Mouse (Mus musculus) liver, embryonic 16.5 days (tissue): ENCODE data around the gene Adcy2. TPM values are rescaled to one million over a fixed set of nuclear protein-coding genes. Genes with fewer than 3 reads are reported as not detected.

Source experiments
- ATAC-seq: fragments of 200-750 bp; cut with Nextera tagmentation; 2 replicates; pipeline ENCODE4 v1.8.0; 2017; ENCODE audit warnings: low read depth, mild to moderate bottlenecking, moderate number of reproducible peaks, moderate library complexity
- H3K27ac ChIP-seq: fragments of 300-500 bp; sonication (generic); 2 replicates; pipeline ENCODE4 v1.5.1; 2014; ENCODE audit warnings: mild to moderate bottlenecking, low read length
- H3K27me3 ChIP-seq: fragments of 300-500 bp; sonication (generic); 2 replicates; pipeline ENCODE4 v1.6.1; 2014; ENCODE audit warnings: low read depth, low read length, mixed read lengths; ENCODE audit not compliant: control insufficient read depth, insufficient read depth
- H3K36me3 ChIP-seq: fragments of 300-500 bp; sonication (generic); 2 replicates; pipeline ENCODE4 v1.6.1; 2014; ENCODE audit warnings: mild to moderate bottlenecking; ENCODE audit not compliant: control insufficient read depth, insufficient read depth
- H3K4me1 ChIP-seq: fragments of 300-500 bp; sonication (generic); 2 replicates; pipeline ENCODE4 v1.6.1; 2014; ENCODE audit warnings: low read depth, low read length, mixed read lengths; ENCODE audit not compliant: control insufficient read depth
- H3K4me2 ChIP-seq: fragments of 300-500 bp; sonication (generic); 2 replicates; pipeline ENCODE4 v1.6.1; 2014; ENCODE audit warnings: low read depth, low read length, mixed read lengths
- H3K4me3 ChIP-seq: fragments of 300-500 bp; sonication (generic); 2 replicates; pipeline ENCODE4 v1.5.1; 2014; ENCODE audit warnings: low read depth, mild to moderate bottlenecking, low read length
- H3K9ac ChIP-seq: fragments of 300-500 bp; sonication (generic); 2 replicates; pipeline ENCODE4 v1.6.1; 2014; ENCODE audit warnings: low read depth, low read length
- H3K9me3 ChIP-seq: fragments of 300-500 bp; sonication (generic); replicated peaks from 2 replicates; pipeline ENCODE4 v1.6.1; 2016; ENCODE audit warnings: low read length; ENCODE audit not compliant: control insufficient read depth
- WGBS: fragments of 180-500 bp; shearing (Covaris S2); extraction: QIAGEN DNeasy Blood & Tissue Kit; methylation state at CpG from one replicate; pipeline ENCODE4 v1.1.7; 2014; ENCODE audit not compliant: insufficient replicate concordance; 5-methylcytosine and 5-hydroxymethylcytosine counted together
- polyA plus RNA-seq: library from polyadenylated mRNA; unstranded; fragments of >200 nt; fragmentation: Nextera tagmentation; extraction: Ambion mirVana; gene quantifications from 2 replicates; pipeline ENCODE4 v1.2.1, GENCODE M21; 2015

The Adcy2 gene
- polyA plus RNA-seq, 1 experiment from 2014 or later: 0.30 TPM

GRCm38 (mm10) chr13:68598953-68599352 is 400.4 kb downstream of the Adcy2 start:
- ATAC-seq: no peak
- no peak overlapping the region for H3K4me2 ChIP-seq
- no peak overlapping the region for H3K4me3 ChIP-seq
- H3K27ac ChIP-seq: no peak overlapping the region
- no peaks in the 10 kb centered on the region for H3K9me3 ChIP-seq
- H3K9ac ChIP-seq: no peak overlapping the region
- H3K36me3 ChIP-seq: no peaks in the 10 kb centered on the region
- no peaks in the 10 kb centered on the region; the same call in 1 of the 2 replicates for H3K4me1 ChIP-seq
- H3K27me3 ChIP-seq: no peaks in the 10 kb centered on the region

GRCm38 (mm10) chr13:68597667-68598066 is 401.7 kb downstream of the Adcy2 start:
- no peak overlapping the region for H3K4me3 ChIP-seq
- H3K9ac ChIP-seq: no peak overlapping the region
- H3K36me3 ChIP-seq: peaks cover 3% of the 10 kb centered on the region
- no peaks in the 10 kb centered on the region; the same call in 1 of the 2 replicates for H3K4me1 ChIP-seq
- H3K4me2 ChIP-seq: peak overlapping the region; percentile 32
- no peak overlapping the region for H3K27ac ChIP-seq
- no peaks in the 10 kb centered on the region for H3K9me3 ChIP-seq
- WGBS: 10% methylated on average over 13 of the region's 13 CpGs
- peak; percentile 86 for ATAC-seq
- H3K27me3 ChIP-seq: no peaks in the 10 kb centered on the region

GRCm38 (mm10) chr13:68597199-68597598 is 402.1 kb downstream of the Adcy2 start, which contains the start of gene 1700001L19Rik:
1700001L19Rik (plus strand) TSS chr13:68597421.
- no peak within 1 kb of the TSS for H3K9ac ChIP-seq
- H3K9me3 ChIP-seq: no peaks in the 10 kb centered on the region
- H3K27me3 ChIP-seq: no peaks in the 10 kb centered on the region
- no peak within 1 kb of the TSS for H3K4me3 ChIP-seq
- H3K36me3 ChIP-seq: peaks cover 6% of the 10 kb centered on the region
- no peak within 1 kb of the TSS for H3K27ac ChIP-seq
- peak within 1 kb of the TSS; percentile 32 for H3K4me2 ChIP-seq
- ATAC-seq: no peak
- 23% methylated on average over 10 of the region's 10 CpGs for WGBS
- no peaks in the 10 kb centered on the region; the same call in 1 of the 2 replicates for H3K4me1 ChIP-seq

GRCm38 (mm10) chr13:68593797-68594196 is 405.5 kb downstream of the Adcy2 start:
- ATAC-seq: no peak
- peaks cover 22% of the 10 kb centered on the region for H3K36me3 ChIP-seq

DNA sequence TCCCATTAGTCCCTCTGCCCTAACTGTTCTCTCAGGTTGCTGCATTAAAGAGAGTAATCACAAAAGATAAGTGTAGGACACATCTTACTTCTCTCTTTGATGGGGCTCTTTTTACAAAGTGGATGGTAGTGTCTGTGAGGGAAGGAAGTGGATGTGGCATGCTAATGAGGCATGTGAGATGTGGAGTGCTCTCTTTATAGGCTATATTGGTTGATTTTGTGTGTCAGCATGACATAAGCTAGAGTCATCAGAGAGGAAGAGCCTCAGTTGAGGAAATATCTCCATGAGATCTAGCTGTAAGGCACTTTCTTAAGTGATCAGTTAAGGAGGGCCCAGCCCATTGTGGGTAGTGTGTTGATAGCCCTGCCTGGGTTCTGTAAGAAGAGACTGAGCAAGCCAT is 411.0 kb downstream of the Adcy2 start:
- Histone ChIP-seq H3K4me1 (no peaks in the 10 kb centered on the region), H3K9ac (no peak overlapping the region), H3K27ac (no peak overlapping the region), H3K4me3 (no peak overlapping the region), H3K4me2 (no peak overlapping the region), H3K27me3 (no peaks in the 10 kb centered on the region), H3K36me3 (peaks cover 35% of the 10 kb centered on the region), H3K9me3 (no peaks in the 10 kb centered on the region)
- ATAC-seq: no peak

More at GRCm38 (mm10) chr13:68593797-68594196, 405.5 kb downstream of the Adcy2 start:
- Histone ChIP-seq H3K27me3 (no peaks in the 10 kb centered on the region), H3K27ac (no peak overlapping the region), H3K4me1 (no peaks in the 10 kb centered on the region; the same call in 1 of the 2 replicates), H3K4me3 (no peak overlapping the region), H3K4me2 (no peak overlapping the region), H3K9me3 (no peaks in the 10 kb centered on the region), H3K9ac (no peak overlapping the region)
- WGBS: 59% methylated on average over 1 of the region's 1 CpGs

DNA sequence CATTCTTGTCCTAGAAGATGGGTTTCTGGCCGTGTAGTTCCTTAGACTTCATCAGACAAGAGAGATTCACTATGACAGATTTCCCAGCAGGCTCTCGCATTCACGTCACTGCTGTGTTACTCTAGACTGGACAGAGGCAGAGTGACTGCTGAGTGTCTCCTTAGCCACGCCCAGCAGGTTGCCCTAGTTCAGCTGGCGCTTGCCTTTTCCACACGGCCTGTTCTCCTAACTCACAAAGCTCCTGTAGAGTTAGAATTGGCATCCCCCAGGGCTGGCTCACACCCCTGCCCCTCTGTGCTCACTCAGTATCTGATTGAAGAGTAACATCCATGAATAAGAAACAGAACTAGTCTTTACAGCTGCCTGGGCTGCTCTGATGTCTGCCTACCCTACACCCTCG is 413.9 kb downstream of the Adcy2 start:
- Histone ChIP-seq H3K27ac (no peak overlapping the region), H3K4me1 (peaks cover 7% of the 10 kb centered on the region), H3K9me3 (no peaks in the 10 kb centered on the region), H3K9ac (no peak overlapping the region), H3K4me3 (no peak overlapping the region), H3K36me3 (peaks cover 20% of the 10 kb centered on the region), H3K27me3 (no peaks in the 10 kb centered on the region), H3K4me2 (no peak overlapping the region)
- 68% methylated on average over 7 of the region's 7 CpGs for WGBS
- no peak for ATAC-seq

DNA sequence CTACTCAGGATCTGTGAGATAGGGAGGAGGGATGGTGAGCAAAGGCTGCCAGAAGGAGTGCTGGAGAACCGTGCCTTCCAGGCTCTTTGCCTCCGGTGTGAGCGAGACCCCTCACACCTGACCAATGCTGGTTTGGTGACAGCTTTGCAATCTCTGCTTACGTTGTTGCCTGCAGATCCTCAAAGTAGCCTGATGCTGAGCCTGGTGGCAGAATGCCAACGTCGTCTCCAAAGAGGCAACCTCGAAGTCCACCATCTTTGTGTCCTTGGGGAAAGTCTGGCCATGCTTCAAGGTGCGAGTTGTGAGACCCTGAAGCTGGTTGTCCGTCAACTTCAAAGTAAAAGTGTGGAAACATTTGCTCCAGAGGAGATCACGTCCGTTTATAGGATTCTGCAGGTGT is 415.4 kb downstream of the Adcy2 start:
- no peak overlapping the region for H3K4me2 ChIP-seq
- 82% methylated on average over 11 of the region's 11 CpGs for WGBS
- no peak overlapping the region for H3K9ac ChIP-seq
- H3K4me3 ChIP-seq: no peak overlapping the region
- H3K27me3 ChIP-seq: no peaks in the 10 kb centered on the region
- H3K36me3 ChIP-seq: peaks cover 14% of the 10 kb centered on the region; the same call in 1 of the 2 replicates
- H3K4me1 ChIP-seq: peaks cover 7% of the 10 kb centered on the region
- no peak for ATAC-seq
- no peaks in the 10 kb centered on the region for H3K9me3 ChIP-seq
- no peak overlapping the region for H3K27ac ChIP-seq

DNA sequence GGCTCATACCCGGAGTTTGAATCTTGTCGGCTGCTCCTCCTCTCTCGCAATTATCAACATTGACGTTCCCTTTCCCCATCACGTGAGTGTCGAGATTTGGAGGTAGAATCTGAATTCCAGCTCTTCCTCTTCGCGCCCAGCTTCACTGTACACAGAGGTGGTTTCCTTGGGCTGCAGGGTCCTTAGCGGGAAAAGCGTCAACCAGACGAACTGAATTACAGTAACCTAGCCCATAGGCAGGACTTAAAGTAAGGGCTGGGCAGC is 416.9 kb downstream of the Adcy2 start:
- peaks cover 7% of the 10 kb centered on the region for H3K4me1 ChIP-seq
- H3K27ac ChIP-seq: peak overlapping the region; percentile 78
- H3K27me3 ChIP-seq: no peaks in the 10 kb centered on the region
- peak overlapping the region; percentile 83 for H3K4me2 ChIP-seq
- H3K36me3 ChIP-seq: peaks cover 8% of the 10 kb centered on the region
- no peak for ATAC-seq
- H3K9me3 ChIP-seq: no peaks in the 10 kb centered on the region
- WGBS: under 1% methylated on average over 11 of the region's 11 CpGs
- H3K4me3 ChIP-seq: peak overlapping the region; percentile 82
- peak overlapping the region; percentile 78 for H3K9ac ChIP-seq

DNA sequence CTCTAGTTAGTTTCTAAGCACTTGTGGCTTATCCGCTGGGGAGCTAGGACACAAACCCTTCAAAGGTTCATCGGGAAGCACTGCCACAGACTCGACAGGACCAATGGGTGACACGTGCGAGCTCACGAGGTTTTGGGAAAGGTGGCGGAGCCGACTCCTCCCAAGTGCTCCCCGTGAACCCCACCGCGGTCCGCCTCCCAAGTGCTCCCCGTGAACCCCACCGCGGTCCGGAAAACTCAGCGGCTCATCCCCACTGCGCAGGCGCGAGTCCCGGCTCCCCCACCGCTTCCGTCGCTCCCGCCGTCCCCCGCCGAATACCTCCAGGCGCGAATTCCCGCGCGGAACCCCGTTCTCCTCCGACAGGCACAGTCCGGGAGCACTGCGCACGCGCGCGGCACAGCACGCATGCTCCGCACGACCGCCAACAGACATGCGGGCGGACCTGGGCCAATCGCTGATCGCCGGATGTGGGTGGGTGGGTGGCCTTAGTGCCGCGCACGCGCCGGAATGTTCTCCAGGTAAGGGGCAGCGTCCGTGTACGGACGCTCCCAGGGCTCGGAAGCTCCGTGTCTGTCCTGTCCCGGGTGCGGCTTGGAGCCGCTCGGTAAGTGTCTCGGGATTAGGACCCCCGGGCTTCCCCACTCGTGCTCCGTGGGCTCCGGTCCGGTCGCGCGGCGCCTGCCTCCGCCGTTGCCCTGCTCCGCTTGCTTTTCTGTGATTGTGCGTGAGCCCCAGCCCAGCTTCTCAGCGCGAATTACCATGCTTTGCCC is 417.4 kb downstream of the Adcy2 start, which contains the start of the genes Mtrr and Fastkd3:
Mtrr (minus strand) TSS at position 403 of the 770 bp plus-strand sequence.
Fastkd3 (plus strand) TSS at position 488 of the 770 bp plus-strand sequence.
- Histone ChIP-seq H3K27me3 (no peaks in the 10 kb centered on the region), H3K4me3 (peak within 1 kb of the TSS; percentile 82), H3K27ac (peak within 1 kb of the TSS; percentile 78), H3K4me1 (peaks cover 7% of the 10 kb centered on the region), H3K4me2 (peak within 1 kb of the TSS; percentile 83), H3K9me3 (no peaks in the 10 kb centered on the region), H3K36me3 (peaks cover 9% of the 10 kb centered on the region), H3K9ac (peak within 1 kb of the TSS; percentile 78)
- peak; percentile 99 for ATAC-seq
- WGBS: 1% methylated on average over 76 of the region's 81 CpGs
